22 mouse cellular contexts compared by ENCODE assay signal in genomic region chr16:92803076-92803580, GRCm38 (mm10). TPM values are rescaled to one million over a fixed set of nuclear protein-coding genes. Genes with fewer than 3 reads are reported as not detected.
A peak's percentile ranks its signal among the peaks of the same experiment; 100 is the strongest.
DNase-seq lines count a peak whose midpoint lies in the region; ATAC-seq and TF ChIP-seq lines count a peak whose summit lies in the region.
"Had no signal": no experiment of that assay in that cellular context is flagged by ENCODE, and none has a peak within 500 bp of the region (broad histone marks: within the 10 kb centered on the region; RNA-seq: fewer than 3 reads in every experiment).

No protein-coding gene starts in this region.

- peak overlapping the region; percentile 96 for H3K27ac ChIP-seq in MEL (ENCODE audit: control insufficient read depth, low read depth, low read length)
- no peak overlapping the region for H3K27ac ChIP-seq in midbrain, embryonic 14.5 days (replicated peaks; ENCODE audit: low read depth, low read length)
- H3K27ac ChIP-seq: embryonic facial prominence, embryonic 10.5 days; forebrain, embryonic 15.5 days; hindbrain, embryonic 15.5 days; limb, embryonic 12.5 days; midbrain, embryonic 12.5 days had no signal

- peaks cover 62% of the 10 kb centered on the region for H3K79me2 ChIP-seq in MEL (ENCODE audit: control insufficient read depth, insufficient read depth, low read length, poor library complexity)

- no peak for TF ChIP-seq CTCF in MEL (IDR thresholded peaks at IDR 0.05 in 2 of 3, conservative IDR thresholded peaks at IDR 0.05 in 1 of 3; ENCODE audit: control insufficient read depth in 1 of 3, insufficient read depth in 1 of 3, low read depth in 2 of 3, low read length in 3 of 3, poor library complexity in 1 of 3, severe bottlenecking in 1 of 3)

- TF ChIP-seq RAD21 in MEL (IDR thresholded peaks at IDR 0.05; ENCODE audit: low read depth, low read length), result no peak

- no peak overlapping the region for H3K9ac ChIP-seq in MEL (ENCODE audit: control insufficient read depth, low read depth, low read length, poor library complexity, severe bottlenecking)
- H3K9ac ChIP-seq in midbrain, embryonic 14.5 days (replicated peaks; ENCODE audit: low read length), result no peak overlapping the region
- H3K9ac ChIP-seq: forebrain, embryonic 15.5 days; hindbrain, embryonic 15.5 days; limb, embryonic 12.5 days; midbrain, embryonic 12.5 days had no signal

- H3K4me3 ChIP-seq in MEL (ENCODE audit: control insufficient read depth in 1 of 2, insufficient read depth in 1 of 2, low read depth in 2 of 2, low read length in 2 of 2), result no peak overlapping the region
- H3K4me3 ChIP-seq in midbrain, embryonic 14.5 days (replicated peaks; ENCODE audit: low read depth, low read length), result no peak overlapping the region
- H3K4me3 ChIP-seq: embryonic facial prominence, embryonic 10.5 days; forebrain, embryonic 15.5 days; hindbrain, embryonic 15.5 days; limb, embryonic 12.5 days; midbrain, embryonic 12.5 days had no signal

- TF ChIP-seq EP300 in MEL (IDR thresholded peaks at IDR 0.05; ENCODE audit: low read depth in 1 of 2, low read length in 2 of 2), result no peak

- H3K9me3 ChIP-seq in MEL (replicated peaks; ENCODE audit: insufficient read depth, low read length), result no peaks in the 10 kb centered on the region
- H3K9me3 ChIP-seq in midbrain, embryonic 14.5 days (ENCODE audit: control insufficient read depth, low read length), result no peaks in the 10 kb centered on the region
- H3K9me3 ChIP-seq: embryonic facial prominence, embryonic 10.5 days; forebrain, embryonic 15.5 days; hindbrain, embryonic 15.5 days; limb, embryonic 12.5 days; midbrain, embryonic 12.5 days had no signal

- H3K27me3 ChIP-seq in MEL (ENCODE audit: control insufficient read depth in 1 of 2, insufficient read depth in 2 of 2, low read length in 2 of 2), result no peaks in the 10 kb centered on the region
- H3K27me3 ChIP-seq in midbrain, embryonic 14.5 days (ENCODE audit: control insufficient read depth, insufficient read depth, low read length), result no peaks in the 10 kb centered on the region
- H3K27me3 ChIP-seq: forebrain, embryonic 15.5 days; hindbrain, embryonic 15.5 days; midbrain, embryonic 12.5 days; Patski had no signal

- TF ChIP-seq POLR2A in MEL (IDR thresholded peaks at IDR 0.05; ENCODE audit: control insufficient read depth in 1 of 2, insufficient read depth in 1 of 2, low read depth in 1 of 2, low read length in 2 of 2, poor library complexity in 1 of 2), result no peak

- peak; percentile 54 for DNase-seq in thymus, postnatal 0 days (ENCODE audit: low spot score)
- no peak for DNase-seq in thymus, postnatal 4 days
- DNase-seq in MEL (ENCODE audit: low read depth, low spot score), result no peak
- DNase-seq in thymus, postnatal 25 days, result peak; percentile 44
- DNase-seq in midbrain, embryonic 14.5 days, result no peak
- DNase-seq in layer of hippocampus, adult 11-12 months (ENCODE audit: low spot score), result no peak
- DNase-seq: adrenal gland, postnatal 10 days; cerebellum, adult 9-10 months; gastrocnemius, postnatal 14 days; heart, adult 11 months; kidney, postnatal 36 days; right cerebral cortex, postnatal 25 days had no signal

- peaks cover 31 to 75% of the 10 kb centered on the region in 2 experiments for H3K4me1 ChIP-seq in MEL (ENCODE audit: control insufficient read depth in 1 of 2, insufficient read depth in 2 of 2, low read length in 2 of 2)
- no peaks in the 10 kb centered on the region for H3K4me1 ChIP-seq in midbrain, embryonic 14.5 days (ENCODE audit: control insufficient read depth, insufficient read depth, low read length)
- H3K4me1 ChIP-seq: embryonic facial prominence, embryonic 10.5 days; forebrain, embryonic 15.5 days; hindbrain, embryonic 15.5 days; limb, embryonic 12.5 days; midbrain, embryonic 12.5 days had no signal

- WGBS in midbrain, embryonic 14.5 days, result 96% methylated on average over 7 of the region's 7 CpGs

- H3K4me2 ChIP-seq in midbrain, embryonic 14.5 days (ENCODE audit: low read length), result no peak overlapping the region
- H3K4me2 ChIP-seq: forebrain, embryonic 15.5 days; heart, embryonic 11.5 days; hindbrain, embryonic 15.5 days; limb, embryonic 12.5 days; midbrain, embryonic 12.5 days had no signal

- ATAC-seq in inflammation-experienced regulatory T-cells, adult 6 months, result peak; percentile 29
- ATAC-seq in midbrain, embryonic 14.5 days (ENCODE audit: low FRiP score, low TSS enrichment), result no peak
- ATAC-seq: forebrain, embryonic 15.5 days; intestine, postnatal 0 days; lung, postnatal 0 days; Patski had no signal

- H3K36me3 ChIP-seq in MEL (ENCODE audit: control insufficient read depth in 1 of 2, insufficient read depth in 2 of 2, low read length in 2 of 2), result peaks cover 4 to 68% of the 10 kb centered on the region in 2 experiments; a peak in 3 of 4 replicates
- H3K36me3 ChIP-seq in midbrain, embryonic 14.5 days (ENCODE audit: control insufficient read depth, insufficient read depth, low read length), result no peaks in the 10 kb centered on the region
- H3K36me3 ChIP-seq: embryonic facial prominence, embryonic 10.5 days; forebrain, embryonic 15.5 days; hindbrain, embryonic 15.5 days; limb, embryonic 12.5 days; midbrain, embryonic 12.5 days had no signal

TF ChIP-seq in MEL, 35 proteins besides CTCF, POLR2A, EP300 and RAD21:
- TF ChIP-seq USF2 (IDR thresholded peaks at IDR 0.05; ENCODE audit: borderline replicate concordance in 1 of 2, insufficient read depth in 1 of 2, low read depth in 1 of 2, low read length in 2 of 2) (no peak), MAZ (IDR thresholded peaks at IDR 0.05; ENCODE audit: low read depth, low read length) (no peak), ZKSCAN1 (IDR thresholded peaks at IDR 0.05; ENCODE audit: low read depth, low read length) (no peak), KAT2A (conservative IDR thresholded peaks at IDR 0.05; ENCODE audit: low read depth, low read length) (no peak), MYB (IDR thresholded peaks at IDR 0.05; ENCODE audit: low read depth, low read length) (no peak), MYC (IDR thresholded peaks at IDR 0.05; ENCODE audit: low read depth, low read length) (no peak), USF1 (IDR thresholded peaks at IDR 0.05; ENCODE audit: low read depth, low read length) (no peak), TCF12 (IDR thresholded peaks at IDR 0.05; ENCODE audit: low read depth, low read length) (no peak)

RNA-seq across cellular contexts. Expression of gene Runx1, which starts 22.8 kb away (rescaled TPM):
- 40.7 and 45.5 TPM in 2 replicates for polyA plus RNA-seq in thymus, postnatal 0 days (2015; fragmentation: Nextera tagmentation; extraction: Ambion mirVana)
- 14.3 and 17.1 TPM in 2 replicates for total RNA-seq in MEL (2012; rRNA removed)
- 10 to 100 TPM in 1 of 2 experiments, not detected in 1; 23.5 TPM for polyA plus RNA-seq in MEL (2012; ENCODE audit: insufficient read depth in 1 of 2, insufficient read length in 2 of 2, low read depth in 1 of 2, low replicate concordance in 2 of 2, missing spikeins in 1 of 2)
- 10 to 100 TPM; 28.0 to 47.0 (median 44.5) TPM for polyA plus RNA-seq in inflammation-experienced regulatory T-cells, adult 6 months (2017; shearing (Covaris generic))
- 0.59 and 0.76 TPM in 2 replicates for polyA plus RNA-seq in midbrain, embryonic 14.5 days (2014; fragmentation: Nextera tagmentation; extraction: Ambion mirVana)

Comparison
In these comparisons a context has a peak if more than half of its experiments do, and no peak if none do; other contexts are left out.
1. DNase-seq: peak in thymus, postnatal 0 days (single experiment) and thymus, postnatal 25 days (single experiment); none in thymus, postnatal 4 days (single experiment), MEL (single experiment), midbrain, embryonic 14.5 days (single experiment) and layer of hippocampus, adult 11-12 months (single experiment).